In genomic region chr16:5866966-5867365, GRCm38 (mm10) we compare ENCODE assay signal across 30 mouse cellular contexts. TPM values are rescaled to one million over a fixed set of nuclear protein-coding genes. Genes with fewer than 3 reads are reported as not detected.
DNase-seq lines count a peak whose midpoint lies in the region; TF ChIP-seq lines count a peak whose summit lies in the region.
"Had no signal": no experiment of that assay in that cellular context is flagged by ENCODE, and none has a peak within 500 bp of the region (broad histone marks: within the 10 kb centered on the region; RNA-seq: fewer than 3 reads in every experiment).

No protein-coding gene starts in this region.

- no peak for TF ChIP-seq POLR2A in thymus, adult 2 months (IDR thresholded peaks at IDR 0.05; ENCODE audit: control insufficient read depth, extremely low read depth, insufficient read depth, low read length, poor library complexity)

- TF ChIP-seq CTCF in thymus, adult 2 months (IDR thresholded peaks at IDR 0.05; ENCODE audit: borderline replicate concordance, control insufficient read depth, extremely low read depth, insufficient read depth, low read length, poor library complexity) = no peak

- H3K27ac ChIP-seq in thymus, adult 2 months (ENCODE audit: control insufficient read depth, insufficient read depth, low read length) = no peak overlapping the region
- H3K27ac ChIP-seq: embryonic facial prominence, embryonic 13.5 days; forebrain, embryonic 10.5 days; hindbrain, embryonic 12.5 days; left cerebral cortex, adult 2 months; liver, embryonic 12.5 days; neural tube, embryonic 13.5 days; stomach, postnatal 0 days had no signal

- no peaks in the 10 kb centered on the region for H3K36me3 ChIP-seq in thymus, adult 2 months (ENCODE audit: control insufficient read depth, insufficient read depth, low read length)
- H3K36me3 ChIP-seq: embryonic facial prominence, embryonic 13.5 days; forebrain, embryonic 10.5 days; hindbrain, embryonic 12.5 days; liver, embryonic 12.5 days; neural tube, embryonic 13.5 days had no signal

- no peaks in the 10 kb centered on the region for H3K27me3 ChIP-seq in thymus, adult 2 months (ENCODE audit: control insufficient read depth, insufficient read depth, low read length)
- H3K27me3 ChIP-seq: embryonic facial prominence, embryonic 13.5 days; hindbrain, embryonic 12.5 days; liver, embryonic 12.5 days; neural tube, embryonic 13.5 days had no signal

- no peaks in the 10 kb centered on the region for H3K4me1 ChIP-seq in thymus, adult 2 months (replicated peaks; ENCODE audit: control insufficient read depth, insufficient read depth, low read length)
- H3K4me1 ChIP-seq: embryonic facial prominence, embryonic 13.5 days; forebrain, embryonic 10.5 days; hindbrain, embryonic 12.5 days; liver, embryonic 12.5 days; neural tube, embryonic 13.5 days had no signal

- 83% methylated on average over 1 of the region's 1 CpGs for WGBS in thymus, adult 2 months

- peak; percentile 49 for DNase-seq in layer of hippocampus, adult 11-12 months (ENCODE audit: low spot score)
- DNase-seq in layer of hippocampus, postnatal 25 days (ENCODE audit: extremely low spot score in 1 of 2, low spot score in 1 of 2) = no peak
- peak; percentile 23 to 60 for DNase-seq in layer of hippocampus, adult 18-20 months (ENCODE audit: low spot score in 2 of 2)
- peak; percentile 36 for DNase-seq in layer of hippocampus, adult 9-10 months (ENCODE audit: low spot score)
- DNase-seq in MN1 (ENCODE audit: low spot score) = no peak
- DNase-seq in thymus, adult 2 months = no peak
- DNase-seq: adrenal gland, adult 2 months; B cell, adult 2 months; cerebellum, adult 11 months; cerebellum, adult 9-11 months; gastrocnemius, postnatal 14 days; heart, postnatal 36 days; kidney, adult 11 months; kidney, postnatal 25 days; liver, postnatal 0 days; lung, postnatal 36 days; right cerebral cortex, postnatal 4 days; thymus, adult 18-20 months; thymus, postnatal 36 days had no signal

- no peak overlapping the region for H3K4me3 ChIP-seq in thymus, adult 2 months (ENCODE audit: control insufficient read depth, insufficient read depth, low read length)
- H3K4me3 ChIP-seq: embryonic facial prominence, embryonic 13.5 days; forebrain, embryonic 10.5 days; hindbrain, embryonic 12.5 days; left cerebral cortex, adult 2 months; liver, embryonic 12.5 days; neural tube, embryonic 13.5 days had no signal

RNA-seq across cellular contexts. Expression of gene Rbfox1, which starts 18.2 kb away (rescaled TPM):
- 100 to 1,000 TPM; 381 to 430 TPM for total RNA-seq in layer of hippocampus, postnatal 25 days (2021)
- total RNA-seq in layer of hippocampus, adult 18-20 months (2021) = 100 to 1,000 TPM; 379 to 393 TPM
- polyA plus RNA-seq in thymus, adult 2 months (2012; rRNA removed) = 4.4 and 5.6 TPM in 2 replicates
- total RNA-seq: common myeloid progenitor, adult 5-6 weeks; granulocyte monocyte progenitor cell, adult 5-6 weeks; megakaryocyte, adult 5-6 weeks had no signal
- polyA plus RNA-seq: activated CD4-positive, CD25-positive, alpha-beta regulatory T cell, adult 4 months had no signal

Comparison
In these comparisons a context has a peak if more than half of its experiments do, and no peak if none do; other contexts are left out.
1. DNase-seq: peak in layer of hippocampus, adult 11-12 months (single experiment), layer of hippocampus, adult 18-20 months (2 of 2) and layer of hippocampus, adult 9-10 months (single experiment); none in layer of hippocampus, postnatal 25 days (0 of 2), MN1 (single experiment) and thymus, adult 2 months (single experiment).